Mouse (Mus musculus) myocyte (in vitro differentiated cells): ENCODE data around the gene Catsperd.
"Not testable (repeated sequence)": the region's sequence is repeated elsewhere in the genome, so short reads cannot be mapped to it uniquely, and the experiment has no call there.

Source experiments
- CEBPB ChIP-seq: IDR thresholded peaks from 2 replicates; pipeline ENCODE4 v1.6.1; 2011; ENCODE audit warnings: mild to moderate bottlenecking, moderate library complexity; ENCODE audit not compliant: poor library complexity, insufficient read depth, severe bottlenecking
- E2F4 ChIP-seq: IDR thresholded peaks from one replicate; pipeline ENCODE4 v1.6.1; 2011; ENCODE audit warnings: mild to moderate bottlenecking, control low read depth, moderate library complexity; ENCODE audit not compliant: insufficient read depth
- POLR2A ChIP-seq: IDR thresholded peaks from one replicate; pipeline ENCODE4 v1.6.1; 2011; ENCODE audit warnings: low read depth, mild to moderate bottlenecking, control low read depth, moderate library complexity; ENCODE audit not compliant: insufficient read length
- POLR2AphosphoS2 ChIP-seq: IDR thresholded peaks from one replicate; pipeline ENCODE4 v1.6.1; 2011; ENCODE audit warnings: low read depth, control low read depth; ENCODE audit not compliant: insufficient read length
- REST ChIP-seq: IDR thresholded peaks from one replicate; pipeline ENCODE4 v1.6.1; 2011; ENCODE audit warnings: mild to moderate bottlenecking, control low read depth, moderate library complexity; ENCODE audit not compliant: insufficient read depth, insufficient read length
- TCF12 ChIP-seq: IDR thresholded peaks from one replicate; pipeline ENCODE4 v1.6.1; 2011; ENCODE audit warnings: mild to moderate bottlenecking, control low read depth; ENCODE audit not compliant: poor library complexity, insufficient read depth, severe bottlenecking
- TCF3 ChIP-seq: IDR thresholded peaks from one replicate; pipeline ENCODE4 v1.6.1; 2011; ENCODE audit warnings: low read depth, control low read depth; ENCODE audit not compliant: insufficient read length
- USF1 ChIP-seq: IDR thresholded peaks from one replicate; pipeline ENCODE4 v1.6.1; 2011; ENCODE audit warnings: low read depth, mild to moderate bottlenecking, control low read depth, moderate library complexity

DNA sequence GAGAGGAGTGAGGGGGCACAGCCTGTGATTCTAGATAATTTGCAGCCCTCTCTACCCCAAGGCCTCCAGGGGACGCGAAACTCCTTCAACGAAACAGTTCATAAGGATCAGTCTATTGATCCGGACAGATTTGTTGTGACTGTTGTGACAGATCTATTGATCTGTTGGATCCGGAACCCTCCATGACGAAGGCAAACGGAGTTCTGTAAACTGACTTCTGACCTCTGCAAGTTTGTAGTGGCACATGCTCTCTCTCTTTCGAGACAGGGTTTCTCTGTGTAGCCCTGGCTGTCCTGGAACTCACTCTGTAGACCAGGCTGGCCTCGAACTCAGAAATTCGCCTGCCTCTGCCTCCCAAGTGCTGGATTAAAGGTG, 15.4 kb upstream of the Catsperd start:
- TF ChIP-seq CEBPB, E2F4, TCF12, USF1, POLR2A, REST, TCF3, POLR2AphosphoS2: not testable (repeated sequence)
